Mouse (Mus musculus) cerebellum, adult 2 months (tissue): ENCODE results near the gene Smug1.

Experiments used
- CTCF ChIP-seq: fragments of 200-500 bp; IDR thresholded peaks from 2 replicates; pipeline ENCODE4 v1.5.1; 2011; ENCODE audit warnings: low read depth, mild to moderate bottlenecking, control low read depth, low read length, moderate library complexity, borderline replicate concordance; ENCODE audit not compliant: insufficient read depth
- POLR2A ChIP-seq: fragments of 200-500 bp; IDR thresholded peaks from 2 replicates; pipeline ENCODE4 v1.6.1; 2011; ENCODE audit warnings: low read length, control low read depth, borderline replicate concordance; ENCODE audit not compliant: insufficient read depth

DNA sequence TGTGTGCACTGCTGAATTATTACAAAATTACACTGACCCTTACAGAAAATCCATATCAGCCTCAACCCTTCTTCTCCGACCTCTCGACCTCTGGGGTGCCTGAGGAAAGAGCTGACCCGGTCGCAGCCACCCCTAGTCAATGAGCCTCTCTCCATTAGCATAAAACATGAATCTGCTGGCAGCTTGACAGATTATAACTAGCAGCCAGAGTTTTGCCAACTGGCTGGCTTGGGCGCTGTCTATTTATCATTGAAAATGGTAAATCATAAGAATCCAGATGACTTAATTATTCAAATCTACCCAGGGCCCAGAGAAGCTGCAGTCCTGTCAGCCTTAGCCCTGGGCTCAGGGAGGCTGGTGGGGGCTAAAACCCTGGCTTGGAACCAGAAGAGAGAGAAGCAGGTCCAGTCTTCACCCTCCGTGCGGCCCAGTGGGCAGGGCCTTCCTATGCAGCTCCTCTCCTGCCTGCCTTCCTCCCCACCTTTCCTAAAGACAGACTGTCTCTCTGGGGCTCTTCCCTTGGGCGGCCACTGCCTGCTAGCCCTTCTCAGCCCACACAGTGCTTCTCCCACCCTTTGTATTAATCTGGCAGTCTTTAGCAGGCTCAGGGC lies 58.7 kb downstream of the Smug1 start:
- no peak for TF ChIP-seq POLR2A
- no peak for TF ChIP-seq CTCF
